Mouse (Mus musculus) lung, embryonic 14.5 days (tissue): ENCODE measurements around the gene Gm3404. TPM values are rescaled to one million over a fixed set of nuclear protein-coding genes. Genes with fewer than 3 reads are reported as not detected.
"Not testable (repeated sequence)": the region's sequence is repeated elsewhere in the genome, so short reads cannot be mapped to it uniquely, and the experiment has no call there.

ENCODE experiments used
- ATAC-seq: fragments of 200-750 bp; cut with Nextera tagmentation; 2 replicates; pipeline ENCODE4 v1.8.0; 2017; ENCODE audit warnings: mild to moderate bottlenecking, moderate TSS enrichment, moderate library complexity; ENCODE audit not compliant: insufficient read depth
- DNase-seq: peaks from one replicate; pipeline ENCODE4 v3.0.0-alpha.2; 2015
- H3K27ac ChIP-seq: fragments of 300-500 bp; sonication (generic); 2 replicates; pipeline ENCODE4 v1.5.1; 2014; ENCODE audit warnings: low read depth, mild to moderate bottlenecking, moderate library complexity
- H3K27me3 ChIP-seq: fragments of 300-500 bp; sonication (generic); 2 replicates; pipeline ENCODE4 v1.6.1; 2014; ENCODE audit warnings: low read length, control low read depth; ENCODE audit not compliant: insufficient read depth
- H3K36me3 ChIP-seq: fragments of 300-500 bp; sonication (generic); 2 replicates; pipeline ENCODE4 v1.6.1; 2014; ENCODE audit warnings: control low read depth; ENCODE audit not compliant: insufficient read depth
- H3K4me1 ChIP-seq: fragments of 300-500 bp; sonication (generic); 2 replicates; pipeline ENCODE4 v1.6.1; 2014; ENCODE audit warnings: antibody characterized with exemption, control low read depth; ENCODE audit not compliant: insufficient read depth
- H3K4me2 ChIP-seq: fragments of 300-500 bp; sonication (generic); 2 replicates; pipeline ENCODE4 v1.6.1; 2014; ENCODE audit warnings: mild to moderate bottlenecking
- H3K4me3 ChIP-seq: fragments of 300-500 bp; sonication (generic); 2 replicates; pipeline ENCODE4 v1.5.1; 2014; ENCODE audit warnings: low read depth, low read length
- H3K9ac ChIP-seq: fragments of 300-500 bp; sonication (generic); 2 replicates; pipeline ENCODE4 v1.6.1; 2014
- H3K9me3 ChIP-seq: fragments of 300-500 bp; sonication (generic); 2 replicates; pipeline ENCODE4 v1.6.1; 2016; ENCODE audit warnings: low read depth, low read length, control low read depth
- CTCF ChIP-seq: IDR thresholded peaks from 2 replicates; pipeline ENCODE4 v1.5.1; 2016; ENCODE audit warnings: antibody characterized with exemption, low read depth
- WGBS: fragments of 180-500 bp; shearing (Covaris S2); extraction: QIAGEN DNeasy Blood & Tissue Kit; methylation state at CpG from one replicate; pipeline ENCODE4 v1.1.7; 2014; 5-methylcytosine and 5-hydroxymethylcytosine counted together
- polyA plus RNA-seq: library from polyadenylated mRNA; unstranded; fragments of >200 nt; fragmentation: Nextera tagmentation; extraction: Ambion mirVana; gene quantifications from 2 replicates; pipeline ENCODE4 v1.2.1, GENCODE M21; 2014

Gene Gm3404
- polyA plus RNA-seq: not detected in 2 replicates

DNA sequence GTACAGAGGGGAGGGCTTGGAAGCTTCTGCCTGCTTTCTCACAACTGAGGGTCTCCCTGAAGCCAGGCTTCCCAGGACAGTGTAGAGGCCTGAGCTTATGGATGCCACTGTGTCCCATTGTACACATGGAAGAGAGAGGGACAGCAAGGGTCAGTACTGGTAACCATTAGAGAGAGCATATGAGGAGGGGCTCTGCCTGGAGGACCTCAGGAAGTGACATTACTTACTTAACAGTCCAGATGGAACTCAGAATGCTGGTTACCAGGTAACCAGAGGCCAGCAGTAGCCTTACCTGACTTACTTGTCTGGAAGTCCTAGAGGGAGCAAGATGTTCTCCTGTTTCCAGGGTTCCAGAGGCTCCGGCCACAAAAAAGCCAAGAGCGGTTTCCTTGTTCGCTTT, at the start of gene Gm3404:
Gene Gm3404, plus strand, starts transcription at position 301 of the 400 bp plus-strand sequence.
- H3K27me3 ChIP-seq, DNase-seq, H3K9ac ChIP-seq, H3K27ac ChIP-seq, H3K4me1 ChIP-seq, ATAC-seq, H3K4me2 ChIP-seq, H3K4me3 ChIP-seq, H3K9me3 ChIP-seq, H3K36me3 ChIP-seq: not testable (repeated sequence)
- 100% methylated on average over 1 of the region's 3 CpGs for WGBS

DNA sequence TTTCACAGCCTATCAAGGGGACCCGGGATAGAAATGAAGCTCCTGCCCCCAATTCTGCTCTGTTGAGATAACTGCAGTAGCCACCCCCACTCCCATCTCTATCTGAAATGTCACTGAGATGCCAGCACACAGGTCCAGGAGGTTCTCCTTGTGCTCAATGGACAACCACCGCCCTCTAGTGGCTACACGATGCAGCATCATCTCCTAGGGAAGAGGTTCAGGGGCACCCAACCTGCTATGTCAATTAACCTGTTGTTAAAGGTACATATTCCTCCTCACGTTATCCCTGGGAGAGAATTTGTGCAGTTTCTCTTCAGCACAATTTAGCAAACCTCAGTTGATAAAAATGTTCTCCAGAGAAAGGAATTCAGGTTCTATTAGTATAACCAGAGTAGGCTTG, 46.0 kb upstream of the Gm3404 start:
- TF ChIP-seq CTCF: peak; percentile 67
- H3K9ac ChIP-seq, H3K4me1 ChIP-seq, H3K4me3 ChIP-seq, DNase-seq, H3K36me3 ChIP-seq, H3K9me3 ChIP-seq, H3K27ac ChIP-seq, ATAC-seq, H3K4me2 ChIP-seq, H3K27me3 ChIP-seq: not testable (repeated sequence)
- 5% methylated on average over 4 of the region's 4 CpGs for WGBS

DNA sequence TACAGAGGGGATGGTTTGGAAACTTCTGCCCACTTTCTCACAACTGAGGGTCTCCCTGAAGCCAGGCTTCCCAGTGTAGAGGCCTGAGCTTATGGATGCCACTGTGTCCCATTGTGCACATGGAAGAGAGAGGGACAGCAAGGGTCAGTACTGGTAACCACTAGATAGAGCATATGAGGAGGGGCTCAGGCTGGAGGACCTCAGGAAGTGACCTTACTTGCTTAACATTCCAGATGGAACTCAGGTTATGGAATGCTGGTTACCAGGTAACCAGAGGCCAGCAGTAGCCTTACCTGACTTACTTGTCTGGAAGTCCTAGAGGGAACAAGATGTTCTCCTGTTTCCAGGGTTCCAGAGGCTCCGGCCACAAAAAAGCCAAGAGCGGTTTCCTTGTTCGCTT, 43.9 kb upstream of the Gm3404 start, which contains the start of gene Gm6408:
Gene Gm6408, plus strand, starts transcription at position 301 of the 400 bp plus-strand sequence.
- H3K4me2 ChIP-seq, H3K4me3 ChIP-seq, H3K36me3 ChIP-seq, H3K4me1 ChIP-seq, H3K27ac ChIP-seq, H3K9me3 ChIP-seq, H3K9ac ChIP-seq, DNase-seq, H3K27me3 ChIP-seq, ATAC-seq: not testable (repeated sequence)
- WGBS: no CpG with 5 or more reads among the region's 3 CpGs

DNA sequence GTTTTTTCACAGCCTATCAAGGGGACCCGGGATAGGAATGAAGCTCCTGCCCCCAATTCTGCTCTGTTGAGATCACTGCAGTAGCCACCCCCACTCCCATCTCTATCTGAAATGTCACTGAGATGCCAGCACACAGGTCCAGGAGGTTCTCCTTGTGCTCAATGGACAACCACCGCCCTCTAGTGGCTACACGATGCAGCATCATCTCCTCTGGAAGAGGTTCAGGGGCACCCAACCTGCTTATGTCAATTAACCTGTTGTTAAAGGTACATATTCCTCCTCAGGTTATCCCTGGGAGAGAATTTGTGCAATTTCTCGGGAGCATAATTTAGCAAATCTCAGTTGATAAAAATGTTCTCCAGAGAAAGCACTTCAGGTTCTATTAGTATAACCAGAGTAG, 36.6 kb upstream of the Gm3404 start:
- H3K27me3 ChIP-seq, H3K36me3 ChIP-seq, H3K9ac ChIP-seq, H3K4me2 ChIP-seq, H3K4me3 ChIP-seq, H3K9me3 ChIP-seq, DNase-seq, H3K27ac ChIP-seq, H3K4me1 ChIP-seq, ATAC-seq: not testable (repeated sequence)
- 10% methylated on average over 3 of the region's 4 CpGs for WGBS
- TF ChIP-seq CTCF: peak; percentile 47

DNA sequence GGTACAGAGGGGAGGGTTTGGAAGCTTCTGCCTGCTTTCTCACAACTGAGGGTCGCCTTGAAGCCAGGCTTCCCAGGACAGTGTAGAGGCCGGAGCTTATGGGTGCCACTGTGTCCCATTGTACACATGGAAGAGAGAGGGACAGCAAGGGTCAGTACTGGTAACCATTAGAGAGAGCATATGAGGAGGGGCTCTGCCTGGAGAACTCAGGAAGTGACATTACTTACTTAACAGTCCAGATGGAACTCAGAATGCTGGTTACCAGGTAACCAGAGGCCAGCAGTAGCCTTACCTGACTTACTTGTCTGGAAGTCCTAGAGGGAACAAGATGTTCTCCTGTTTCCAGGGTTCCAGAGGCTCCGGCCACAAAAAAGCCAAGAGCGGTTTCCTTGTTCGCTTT, 34.5 kb upstream of the Gm3404 start, which contains the start of gene Gm6370:
Gene Gm6370, plus strand, starts transcription at position 301 of the 400 bp plus-strand sequence.
- not testable (repeated sequence) for H3K4me3 ChIP-seq, H3K9me3 ChIP-seq, ATAC-seq, H3K9ac ChIP-seq, H3K4me2 ChIP-seq, H3K27ac ChIP-seq, H3K27me3 ChIP-seq, H3K36me3 ChIP-seq, DNase-seq, H3K4me1 ChIP-seq
- WGBS: no CpG with 5 or more reads among the region's 5 CpGs

DNA sequence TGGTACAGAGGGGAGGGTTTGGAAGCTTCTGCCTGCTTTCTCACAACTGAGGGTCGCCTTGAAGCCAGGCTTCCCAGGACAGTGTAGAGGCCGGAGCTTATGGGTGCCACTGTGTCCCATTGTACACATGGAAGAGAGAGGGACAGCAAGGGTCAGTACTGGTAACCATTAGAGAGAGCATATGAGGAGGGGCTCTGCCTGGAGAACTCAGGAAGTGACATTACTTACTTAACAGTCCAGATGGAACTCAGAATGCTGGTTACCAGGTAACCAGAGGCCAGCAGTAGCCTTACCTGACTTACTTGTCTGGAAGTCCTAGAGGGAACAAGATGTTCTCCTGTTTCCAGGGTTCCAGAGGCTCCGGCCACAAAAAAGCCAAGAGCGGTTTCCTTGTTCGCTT, 23.5 kb upstream of the Gm3404 start, which contains the start of gene 4930449I24Rik:
Gene 4930449I24Rik, plus strand, starts transcription at position 301 of the 400 bp plus-strand sequence.
- H3K9ac ChIP-seq, H3K4me2 ChIP-seq, H3K27ac ChIP-seq, DNase-seq, H3K36me3 ChIP-seq, H3K4me1 ChIP-seq, ATAC-seq, H3K9me3 ChIP-seq, H3K4me3 ChIP-seq, H3K27me3 ChIP-seq: not testable (repeated sequence)
- WGBS: no CpG with 5 or more reads among the region's 5 CpGs

DNA sequence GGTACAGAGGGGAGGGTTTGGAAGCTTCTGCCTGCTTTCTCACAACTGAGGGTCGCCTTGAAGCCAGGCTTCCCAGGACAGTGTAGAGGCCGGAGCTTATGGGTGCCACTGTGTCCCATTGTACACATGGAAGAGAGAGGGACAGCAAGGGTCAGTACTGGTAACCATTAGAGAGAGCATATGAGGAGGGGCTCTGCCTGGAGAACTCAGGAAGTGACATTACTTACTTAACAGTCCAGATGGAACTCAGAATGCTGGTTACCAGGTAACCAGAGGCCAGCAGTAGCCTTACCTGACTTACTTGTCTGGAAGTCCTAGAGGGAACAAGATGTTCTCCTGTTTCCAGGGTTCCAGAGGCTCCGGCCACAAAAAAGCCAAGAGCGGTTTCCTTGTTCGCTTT, 11.8 kb upstream of the Gm3404 start, which contains the start of gene Gm3402:
Gene Gm3402, plus strand, starts transcription at position 301 of the 400 bp plus-strand sequence.
- not testable (repeated sequence) for H3K27me3 ChIP-seq, H3K4me2 ChIP-seq, H3K9ac ChIP-seq, H3K9me3 ChIP-seq, ATAC-seq, DNase-seq, H3K4me3 ChIP-seq, H3K36me3 ChIP-seq, H3K27ac ChIP-seq, H3K4me1 ChIP-seq
- no CpG with 5 or more reads among the region's 5 CpGs for WGBS

DNA sequence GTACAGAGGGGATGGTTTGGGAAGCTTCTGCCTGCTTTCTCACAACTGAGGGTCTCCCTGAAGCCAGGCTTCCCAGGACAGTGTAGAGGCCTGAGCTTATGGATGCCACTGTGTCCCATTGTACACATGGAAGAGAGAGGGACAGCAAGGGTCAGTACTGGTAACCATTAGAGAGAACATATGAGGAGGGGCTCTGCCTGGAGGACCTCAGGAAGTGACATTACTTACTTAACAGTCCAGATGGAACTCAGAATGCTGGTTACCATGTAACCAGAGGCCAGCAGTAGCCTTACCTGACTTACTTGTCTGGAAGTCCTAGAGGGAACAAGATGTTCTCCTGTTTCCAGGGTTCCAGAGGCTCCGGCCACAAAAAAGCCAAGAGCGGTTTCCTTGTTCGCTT, 11.7 kb downstream of the Gm3404 start, which contains the start of gene Gm3409:
Gene Gm3409, plus strand, starts transcription at position 301 of the 400 bp plus-strand sequence.
- not testable (repeated sequence) for H3K4me2 ChIP-seq

DNA sequence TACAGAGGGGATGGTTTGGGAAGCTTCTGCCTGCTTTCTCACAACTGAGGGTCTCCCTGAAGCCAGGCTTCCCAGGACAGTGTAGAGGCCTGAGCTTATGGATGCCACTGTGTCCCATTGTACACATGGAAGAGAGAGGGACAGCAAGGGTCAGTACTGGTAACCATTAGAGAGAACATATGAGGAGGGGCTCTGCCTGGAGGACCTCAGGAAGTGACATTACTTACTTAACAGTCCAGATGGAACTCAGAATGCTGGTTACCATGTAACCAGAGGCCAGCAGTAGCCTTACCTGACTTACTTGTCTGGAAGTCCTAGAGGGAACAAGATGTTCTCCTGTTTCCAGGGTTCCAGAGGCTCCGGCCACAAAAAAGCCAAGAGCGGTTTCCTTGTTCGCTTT, 30.2 kb downstream of the Gm3404 start, which contains the start of gene Gm3415:
Gene Gm3415, plus strand, starts transcription at position 301 of the 400 bp plus-strand sequence.
- not testable (repeated sequence) for ATAC-seq, H3K4me3 ChIP-seq, H3K27ac ChIP-seq, H3K27me3 ChIP-seq, H3K9ac ChIP-seq, H3K36me3 ChIP-seq, DNase-seq, H3K4me2 ChIP-seq, H3K9me3 ChIP-seq, H3K4me1 ChIP-seq
- WGBS: no CpG with 5 or more reads among the region's 3 CpGs

More for the DNA sequence above, 11.7 kb downstream of the Gm3404 start, which contains the start of gene Gm3409:
- not testable (repeated sequence) for H3K9ac ChIP-seq, H3K4me1 ChIP-seq, DNase-seq, H3K27ac ChIP-seq, H3K36me3 ChIP-seq, H3K27me3 ChIP-seq, ATAC-seq, H3K9me3 ChIP-seq, H3K4me3 ChIP-seq
- 87% methylated on average over 3 of the region's 3 CpGs for WGBS
